In the genomic region with DNA sequence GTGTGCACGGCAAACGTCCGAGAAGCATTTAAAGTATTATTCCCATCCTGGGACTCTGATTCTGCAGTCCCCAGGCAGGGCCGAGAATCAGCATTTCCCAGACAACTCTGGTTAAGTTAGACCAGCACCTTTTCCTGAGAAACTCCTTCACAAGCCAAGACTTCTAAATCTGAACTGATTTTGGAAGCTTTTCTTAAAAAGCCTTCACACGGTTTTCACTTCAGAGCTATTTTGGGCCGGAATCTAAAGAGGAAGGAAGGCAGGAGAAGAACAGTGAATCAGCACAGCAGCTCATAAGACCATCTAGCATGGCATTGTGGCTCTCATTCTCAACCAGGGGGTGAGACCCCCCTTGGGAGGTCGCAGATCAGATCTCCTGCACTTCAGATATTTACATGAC, we compare ENCODE assay signal across 26 mouse cellular contexts. TPM values are rescaled to one million over a fixed set of nuclear protein-coding genes. Genes with fewer than 3 reads are reported as not detected.
DNase-seq lines count a peak whose midpoint lies in the region; ATAC-seq and TF ChIP-seq lines count a peak whose summit lies in the region.
"Had no signal": no experiment of that assay in that cellular context is flagged by ENCODE, and none has a peak within 500 bp of the region (broad histone marks: within the 10 kb centered on the region; RNA-seq: fewer than 3 reads in every experiment).

No protein-coding gene starts in this region.

- TF ChIP-seq CTCF in left cerebral cortex, adult 2 months (IDR thresholded peaks at IDR 0.05): no peak
- TF ChIP-seq CTCF in hindbrain, postnatal 0 days (IDR thresholded peaks at IDR 0.05; ENCODE audit: low read depth): no peak

- H3K4me2 ChIP-seq in hindbrain, postnatal 0 days (ENCODE audit: low read depth, low read length): no peak overlapping the region
- H3K4me2 ChIP-seq: heart, embryonic 15.5 days had no signal

- no peaks in the 10 kb centered on the region for H3K4me1 ChIP-seq in hindbrain, postnatal 0 days (ENCODE audit: insufficient read depth, low read length)
- H3K4me1 ChIP-seq: heart, embryonic 10.5 days had no signal

- H3K4me3 ChIP-seq in left cerebral cortex, adult 2 months: no peak overlapping the region
- no peak overlapping the region for H3K4me3 ChIP-seq in hindbrain, postnatal 0 days (ENCODE audit: low read length)
- H3K4me3 ChIP-seq: erythroblast, embryonic 14.5 days; heart, embryonic 10.5 days; heart, embryonic 15.5 days had no signal

- peak overlapping the region; percentile 86 for H3K27ac ChIP-seq in left cerebral cortex, adult 2 months
- H3K27ac ChIP-seq in hindbrain, postnatal 0 days: no peak overlapping the region
- H3K27ac ChIP-seq: heart, embryonic 10.5 days; heart, embryonic 15.5 days; liver, embryonic 14.5 days had no signal

- no peak overlapping the region for H3K9ac ChIP-seq in hindbrain, postnatal 0 days (replicated peaks; ENCODE audit: low read length)
- H3K9ac ChIP-seq: forebrain, postnatal 0 days; heart, embryonic 15.5 days; liver, embryonic 14.5 days had no signal

- no peaks in the 10 kb centered on the region for H3K9me3 ChIP-seq in hindbrain, postnatal 0 days (ENCODE audit: low read length)
- H3K9me3 ChIP-seq: heart, embryonic 10.5 days; heart, embryonic 15.5 days had no signal

- DNase-seq in heart, adult 11 months: peak; percentile 57
- no peak for DNase-seq in heart, adult 8-10 months (ENCODE audit: low spot score)
- peak; percentile 85 for DNase-seq in brain, adult 2 months (ENCODE audit: low read depth, low spot score)
- peak in 1 of 2 experiments; percentile 11 for DNase-seq in left cerebral cortex, adult 2 months (ENCODE audit: extremely low spot score in 1 of 2, low spot score in 2 of 2)
- DNase-seq in right cerebral cortex, postnatal 25 days: peak; percentile 39
- DNase-seq in hindbrain, postnatal 0 days (ENCODE audit: low spot score): no peak
- no peak for DNase-seq in lung, postnatal 14 days
- DNase-seq: adrenal gland, postnatal 25 days; cerebellum, adult 18-20 months; cerebellum, postnatal 10 days; forebrain, postnatal 0 days; gastrocnemius, postnatal 10 days; kidney, postnatal 14 days; liver; lung, adult 2 months; lung, postnatal 10 days; midbrain, embryonic 14.5 days; thymus, postnatal 4 days had no signal

- intact Hi-C loops in left cerebral cortex, adult 2 months (cut with DNase I): loop anchor here (5.0 kb wide), 1 partner anchor 89 kb away; no protein-coding TSS in a partner anchor

- WGBS in hindbrain, postnatal 0 days: 85% methylated on average over 7 of the region's 7 CpGs

- H3K36me3 ChIP-seq in hindbrain, postnatal 0 days (ENCODE audit: insufficient read depth, low read length): no peaks in the 10 kb centered on the region
- H3K36me3 ChIP-seq: heart, embryonic 10.5 days; heart, embryonic 15.5 days had no signal

- no peak for ATAC-seq in hindbrain, postnatal 0 days
- ATAC-seq: CD4-positive, CD25-positive, alpha-beta regulatory T cell, adult 4 months; forebrain, postnatal 0 days; intestine, postnatal 0 days had no signal

- H3K27me3 ChIP-seq in hindbrain, postnatal 0 days (ENCODE audit: insufficient read depth, low read length): no peaks in the 10 kb centered on the region
- H3K27me3 ChIP-seq: heart, embryonic 15.5 days had no signal

RNA-seq across cellular contexts. Expression of a gene that starts 57.5 kb away (rescaled TPM):
- not detected for total RNA-seq in heart, adult 8-10 months (2022)
- 100 to 1,000 TPM; 212 to 221 TPM for total RNA-seq in left cerebral cortex, adult 2 months (2021)
- total RNA-seq in hindbrain, postnatal 0 days (2014; rRNA removed): 38.3 and 55.5 TPM in 2 replicates
- polyA plus RNA-seq in hindbrain, postnatal 0 days (2015; fragmentation: Nextera tagmentation; extraction: Ambion mirVana): 281 and 287 TPM in 2 replicates
- total RNA-seq: heart, postnatal 25 days; monocyte, adult 5-6 weeks had no signal
- polyA plus RNA-seq: CD4-positive, CD25-positive, alpha-beta regulatory T cell, adult 4 months; erythroblast, embryonic 14.5 days had no signal

Comparison
In these comparisons a context has a peak if more than half of its experiments do, and no peak if none do; other contexts are left out.
1. DNase-seq: peak in heart, adult 11 months (single experiment), brain, adult 2 months (single experiment) and right cerebral cortex, postnatal 25 days (single experiment); none in heart, adult 8-10 months (single experiment), hindbrain, postnatal 0 days (single experiment) and lung, postnatal 14 days (single experiment).
2. RNA of a gene that starts 57.5 kb away (total RNA-seq): 212 to 221 TPM in left cerebral cortex, adult 2 months and 38.3 to 55.5 TPM in hindbrain, postnatal 0 days; not detected in heart, adult 8-10 months; every median in the first group is over 10 times any median in the second.